Mouse (Mus musculus): ENCODE measurements around the gene Tnni1. TPM values are rescaled to one million over a fixed set of nuclear protein-coding genes. Genes with fewer than 3 reads are reported as not detected.

The Tnni1 gene
- total RNA-seq, 2 experiments from 2014 or later: not detected

DNA sequence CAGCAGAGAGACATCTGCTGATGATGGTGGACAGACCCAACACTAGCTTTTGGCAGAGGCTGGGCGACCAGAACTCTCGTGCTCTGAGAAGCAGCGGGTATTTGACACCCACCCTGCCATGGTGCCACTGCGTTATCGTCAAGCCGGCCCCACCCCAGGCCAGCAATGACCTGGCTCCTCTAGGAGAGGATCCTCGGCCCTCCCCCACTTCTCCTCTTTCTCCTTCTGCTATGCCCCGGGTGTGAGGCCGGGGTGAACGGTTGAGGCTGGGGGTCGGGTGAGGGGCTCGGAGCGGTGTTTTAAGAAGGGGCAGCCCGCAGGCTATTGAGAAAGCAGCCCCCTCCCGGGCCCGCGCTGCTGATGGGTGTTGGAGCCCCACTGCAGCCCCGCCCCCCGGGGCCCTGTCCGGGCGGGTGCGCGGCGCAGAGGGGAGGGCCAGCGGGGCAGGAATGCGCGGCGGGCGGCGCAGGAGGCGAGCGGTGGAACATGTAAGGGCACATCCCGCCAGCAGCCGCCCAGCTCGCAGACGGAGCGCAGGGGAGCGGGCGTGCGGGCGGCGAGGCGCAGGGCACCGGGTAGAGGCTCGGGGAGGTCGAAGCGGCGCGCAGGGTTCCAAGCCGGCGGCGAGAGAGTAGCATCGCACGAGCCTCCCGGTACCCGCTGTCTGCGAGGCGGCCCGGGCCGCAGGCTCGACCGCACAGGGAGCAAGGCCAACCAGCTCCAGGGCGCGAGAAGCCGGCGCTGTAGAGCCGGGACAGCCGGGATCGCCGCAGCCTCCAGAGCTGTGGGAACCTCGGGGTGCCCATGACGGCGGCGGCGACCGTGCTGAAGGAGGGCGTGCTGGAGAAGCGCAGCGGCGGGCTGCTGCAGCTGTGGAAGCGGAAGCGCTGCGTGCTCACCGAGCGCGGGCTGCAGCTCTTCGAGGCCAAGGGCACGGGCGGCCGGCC lies 13.3 kb upstream of the Tnni1 start, which contains the start of gene Phlda3:
Phlda3 (plus strand) TSS at position 475 of the 947 bp plus-strand sequence.
- ATAC-seq (replicated peaks; ENCODE audit: low FRiP score, poor library complexity, severe bottlenecking): no peak

DNA sequence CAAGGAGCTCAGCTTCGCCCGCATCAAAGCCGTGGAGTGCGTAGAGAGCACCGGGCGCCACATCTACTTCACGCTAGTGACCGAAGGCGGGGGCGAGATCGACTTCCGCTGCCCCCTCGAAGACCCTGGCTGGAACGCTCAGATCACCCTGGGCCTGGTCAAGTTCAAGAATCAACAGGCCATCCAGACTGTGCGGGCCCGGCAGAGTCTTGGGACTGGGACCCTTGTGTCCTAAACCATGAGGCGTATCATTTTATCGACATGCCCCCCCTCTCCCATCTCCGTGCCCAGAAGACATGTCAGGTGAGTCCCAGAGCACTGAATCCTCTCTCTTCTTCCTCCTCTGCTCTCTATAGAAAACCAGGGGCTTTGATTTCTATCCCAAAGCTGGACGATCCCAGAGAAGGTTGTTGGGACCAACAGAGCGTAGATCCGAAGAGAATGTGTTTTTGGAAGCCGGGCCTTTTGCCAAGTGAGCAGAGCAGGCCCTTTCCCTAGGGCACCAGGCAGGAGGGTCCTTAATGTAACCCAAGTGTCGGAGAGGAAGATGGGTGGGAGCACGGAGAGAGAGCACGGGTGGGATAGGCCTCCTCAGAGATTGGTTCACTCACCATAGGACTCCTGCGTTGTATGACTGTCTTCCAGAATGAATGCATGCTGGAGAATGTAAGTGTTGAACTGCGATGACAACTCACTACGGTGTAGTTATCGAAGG lies 12.5 kb upstream of the Tnni1 start:
- ATAC-seq (replicated peaks; ENCODE audit: low FRiP score, poor library complexity, severe bottlenecking): no peak

DNA sequence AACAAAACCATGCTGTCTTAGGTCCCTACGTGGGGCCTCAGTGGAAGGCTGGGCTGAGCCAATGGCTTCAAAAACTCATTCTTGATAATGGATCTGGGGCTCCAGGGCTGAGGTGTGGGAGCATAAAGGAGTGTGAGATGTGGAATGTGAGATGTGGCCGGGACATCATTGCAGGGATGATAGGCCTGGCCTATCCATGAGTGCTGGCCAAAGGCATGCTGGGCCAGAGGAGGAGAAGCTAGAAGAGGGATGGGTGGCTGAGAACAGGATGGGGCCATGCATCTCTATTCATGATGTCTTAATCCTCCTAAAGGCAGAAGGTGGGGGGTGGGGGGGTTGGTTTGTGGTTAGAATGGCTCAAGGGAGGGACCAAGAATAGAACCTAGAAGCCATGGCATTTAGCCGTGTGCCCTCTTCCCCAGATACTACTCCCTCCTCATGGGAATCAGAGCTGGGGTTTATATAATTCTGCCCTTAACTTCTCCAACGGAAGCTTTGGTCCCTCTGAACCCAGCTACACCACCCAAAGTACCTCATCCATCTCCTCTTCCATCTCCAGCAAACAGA lies 11.8 kb upstream of the Tnni1 start:
- ATAC-seq (replicated peaks; ENCODE audit: low FRiP score, poor library complexity, severe bottlenecking): no peak

DNA sequence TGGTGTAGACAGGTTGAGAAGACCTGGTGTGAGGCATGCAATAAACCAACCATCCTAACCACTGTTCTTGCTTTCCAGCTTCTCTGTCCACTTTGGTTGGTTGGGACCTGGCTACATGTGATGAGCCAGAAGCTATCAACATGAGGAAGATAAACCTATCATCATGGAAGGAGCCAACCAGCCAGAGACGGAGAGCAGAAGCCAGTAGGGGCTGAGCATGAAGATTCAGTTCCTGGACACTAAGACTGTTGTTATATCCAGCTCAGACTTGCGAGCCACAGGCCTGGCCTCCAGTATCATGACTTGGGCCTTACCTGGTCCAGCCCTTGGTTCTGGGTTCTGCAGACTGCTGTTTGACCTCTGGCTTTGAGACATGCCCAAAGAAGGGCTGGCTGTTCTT lies 10.8 kb upstream of the Tnni1 start:
- ATAC-seq (replicated peaks; ENCODE audit: low FRiP score, poor library complexity, severe bottlenecking): no peak

DNA sequence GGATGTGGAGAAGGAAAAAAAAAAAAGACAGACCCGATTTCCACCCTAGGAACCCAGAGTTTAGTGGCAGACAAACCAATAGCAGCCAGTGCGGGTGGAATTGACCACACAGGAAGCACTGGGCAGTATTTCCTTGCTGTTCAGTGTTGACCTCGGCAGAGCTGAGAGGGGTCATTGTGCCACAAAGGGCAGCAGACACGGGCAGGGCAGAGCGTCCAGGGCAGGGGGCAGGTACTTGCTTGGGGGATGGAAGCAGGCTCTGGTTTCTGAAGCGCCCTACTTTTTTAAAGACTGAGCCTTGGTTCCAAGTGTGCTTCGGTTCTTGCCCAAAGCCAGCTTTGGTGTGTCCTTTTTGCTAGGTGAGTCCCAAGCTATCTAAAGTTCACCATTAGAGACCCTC lies 9.0 kb upstream of the Tnni1 start:
- no peak for ATAC-seq (replicated peaks; ENCODE audit: low FRiP score, poor library complexity, severe bottlenecking)

DNA sequence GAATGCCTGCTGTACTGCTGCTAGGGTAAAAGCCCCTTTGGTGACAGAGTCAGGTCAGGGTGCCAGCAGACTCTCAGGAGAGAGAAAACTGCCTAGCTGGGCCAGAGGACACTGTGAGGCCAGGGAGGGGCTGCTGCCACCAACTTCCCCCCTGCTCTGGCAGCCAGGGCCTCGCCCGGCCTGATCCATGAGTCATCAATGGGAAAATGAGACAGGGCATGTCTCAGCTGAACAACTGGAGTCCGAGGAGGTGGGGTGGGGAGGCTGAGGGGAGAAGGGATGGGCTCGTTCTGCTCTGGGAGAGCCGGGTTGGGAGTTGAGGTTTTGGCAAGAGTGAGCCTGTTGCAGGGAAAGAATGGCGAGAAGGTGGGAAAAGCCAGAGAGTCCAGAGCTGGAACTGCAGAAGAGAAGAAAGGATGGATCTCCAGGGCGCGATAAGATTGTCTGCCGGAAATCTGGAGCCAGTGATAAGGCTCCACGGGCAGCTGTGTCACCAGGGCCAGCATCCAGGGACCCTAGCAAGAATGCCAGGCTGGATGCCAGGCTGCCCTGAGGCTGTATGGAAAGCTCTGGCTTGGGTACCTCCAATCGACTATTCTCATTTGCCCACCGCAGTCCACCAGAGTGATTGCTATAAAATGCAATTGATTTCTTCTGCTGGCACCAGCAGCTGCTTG lies 8.2 kb upstream of the Tnni1 start:
- ATAC-seq (replicated peaks; ENCODE audit: low FRiP score, poor library complexity, severe bottlenecking): no peak

DNA sequence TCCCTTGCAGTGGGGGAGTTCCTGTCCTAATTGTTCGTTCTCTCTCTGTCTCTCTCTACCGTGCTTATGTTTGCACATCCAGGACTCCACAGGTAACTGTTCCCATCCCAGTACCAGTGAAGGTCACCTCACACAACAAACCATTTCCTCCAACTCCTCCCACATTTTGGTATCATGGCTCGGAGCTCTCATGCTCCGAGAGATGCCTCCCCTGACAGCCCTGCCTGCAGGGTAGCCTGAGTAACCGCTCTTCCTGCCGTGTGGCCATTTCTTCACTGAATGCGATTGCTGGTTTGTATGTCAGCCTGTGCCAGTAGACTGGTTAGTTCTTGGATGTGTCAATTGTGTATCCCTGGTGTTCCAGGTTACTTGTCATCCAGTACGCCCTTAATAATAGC lies 7.7 kb upstream of the Tnni1 start:
- no peak for ATAC-seq (replicated peaks; ENCODE audit: low FRiP score, poor library complexity, severe bottlenecking)

DNA sequence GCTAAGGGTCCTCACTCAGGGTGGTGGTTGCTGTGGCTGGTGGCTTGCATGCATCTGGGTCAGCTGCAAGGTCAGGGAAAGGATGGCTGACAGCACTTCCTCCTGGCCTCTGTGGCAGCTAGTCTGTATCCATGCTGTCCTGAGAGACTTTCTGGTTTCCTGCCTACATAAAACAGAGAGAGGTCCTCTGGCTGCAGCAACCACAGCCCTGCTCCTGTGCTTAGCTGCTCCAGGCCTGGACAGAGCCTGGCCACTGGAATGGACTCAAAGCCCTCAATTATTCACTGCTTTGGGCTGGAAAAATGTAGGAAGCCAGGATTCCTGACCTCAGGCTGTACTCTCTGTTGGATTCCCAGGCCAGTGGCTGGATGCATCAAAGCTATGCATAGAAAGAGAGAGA lies 2.6 kb upstream of the Tnni1 start:
- no peak for ATAC-seq (replicated peaks; ENCODE audit: low FRiP score, poor library complexity, severe bottlenecking)

DNA sequence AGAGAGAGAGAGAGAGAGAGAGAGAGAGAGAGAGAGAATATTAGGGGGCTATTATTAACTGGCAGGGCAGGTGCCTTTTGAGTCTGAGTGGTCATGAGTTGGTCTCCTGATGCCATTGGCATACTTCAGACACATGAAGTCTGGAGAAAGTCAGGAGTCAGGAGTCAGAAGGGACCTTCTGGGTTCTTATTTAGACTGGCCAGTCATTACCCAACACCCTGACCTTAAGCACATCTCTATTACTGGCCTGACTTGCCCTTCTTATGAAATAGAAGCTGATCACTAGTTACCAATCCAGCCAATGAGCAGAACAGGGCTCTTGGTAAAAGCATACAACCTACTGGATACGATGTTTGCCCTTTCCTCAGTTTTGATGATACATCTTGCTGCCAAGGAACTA lies 2.2 kb upstream of the Tnni1 start:
- ATAC-seq (replicated peaks; ENCODE audit: low FRiP score, poor library complexity, severe bottlenecking): no peak

DNA sequence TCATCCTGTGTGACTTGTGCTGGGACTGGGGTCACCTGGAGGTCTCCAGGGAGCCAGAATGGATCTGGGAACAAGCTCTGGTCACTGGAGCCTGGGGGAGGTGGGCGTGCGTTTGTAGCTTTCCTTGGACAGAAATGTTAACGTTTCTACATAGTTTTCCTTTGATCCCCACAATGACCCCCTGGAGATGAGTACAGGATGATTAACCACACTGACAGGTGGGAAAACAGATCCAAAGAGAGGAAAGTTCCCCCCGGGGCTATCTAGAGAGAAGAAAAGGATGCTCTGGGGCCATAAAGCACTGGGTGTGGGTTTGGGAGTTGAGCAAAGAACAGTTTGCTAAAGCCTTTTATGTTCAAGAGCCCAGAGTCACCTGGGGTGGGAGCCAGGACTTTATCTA lies 1.4 kb downstream of the Tnni1 start:
- ATAC-seq (replicated peaks; ENCODE audit: low FRiP score, poor library complexity, severe bottlenecking): no peak

DNA sequence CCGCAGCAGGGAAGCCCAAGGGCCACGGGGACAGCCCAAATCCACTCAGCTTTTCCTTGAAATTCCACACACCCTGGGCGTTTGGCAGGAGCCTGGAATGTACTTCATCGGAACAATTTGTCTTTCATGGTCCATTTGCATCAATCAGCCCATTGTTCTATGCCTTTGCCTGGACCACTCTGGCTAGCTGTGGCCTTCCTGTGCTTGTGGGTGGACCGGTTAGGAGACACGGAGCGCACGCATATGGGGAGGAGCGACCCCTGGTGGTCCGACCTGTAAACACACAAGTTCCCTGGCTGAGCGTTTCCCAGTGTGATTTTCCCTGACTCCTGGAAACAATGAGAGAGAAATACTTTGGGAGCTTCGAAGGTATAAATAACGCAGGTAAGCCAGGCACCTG lies 2.0 kb downstream of the Tnni1 start:
- peak; percentile 71 for ATAC-seq (replicated peaks; ENCODE audit: low FRiP score, poor library complexity, severe bottlenecking)

DNA sequence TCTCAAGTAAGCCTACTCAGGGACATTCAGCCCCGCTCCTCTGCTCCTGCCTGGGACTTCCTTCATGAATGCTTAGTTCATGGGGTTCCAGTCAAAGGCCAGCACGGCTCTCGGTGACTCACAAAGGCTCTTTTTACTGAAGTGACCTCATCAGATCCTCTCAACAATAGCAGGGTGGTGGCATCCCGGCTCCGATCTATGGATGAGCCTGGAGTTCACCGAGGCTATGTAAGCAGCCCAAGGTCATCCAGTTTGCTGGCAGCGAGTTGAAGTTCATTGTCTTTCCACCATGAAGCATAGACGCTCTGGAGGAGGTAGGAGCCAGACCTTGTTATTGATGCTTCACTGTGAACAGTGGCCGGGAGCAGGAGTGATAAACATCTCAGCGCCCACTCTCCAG lies 3.6 kb downstream of the Tnni1 start:
- ATAC-seq (replicated peaks; ENCODE audit: low FRiP score, poor library complexity, severe bottlenecking): no peak

DNA sequence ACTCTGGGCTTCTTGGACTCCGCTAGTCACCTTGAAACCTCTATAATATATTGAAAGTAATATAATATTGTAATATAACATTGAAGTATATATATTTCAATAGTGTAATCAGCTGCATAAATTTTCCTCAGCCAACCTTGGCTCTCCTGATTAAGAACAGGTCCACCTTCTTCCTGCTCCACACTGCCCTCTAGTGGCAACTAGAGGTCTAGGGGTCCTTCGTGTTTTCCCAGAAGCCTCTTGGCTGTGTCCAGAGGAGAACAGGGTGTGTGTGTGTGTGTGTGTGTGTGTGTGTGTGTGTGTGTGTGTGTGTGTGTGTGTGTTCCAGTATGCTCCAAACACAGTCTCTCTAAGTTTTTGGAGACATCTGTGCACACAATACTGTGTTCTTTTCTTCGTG lies 8.6 kb downstream of the Tnni1 start:
- ATAC-seq (replicated peaks; ENCODE audit: low FRiP score, poor library complexity, severe bottlenecking): peak; percentile 66

DNA sequence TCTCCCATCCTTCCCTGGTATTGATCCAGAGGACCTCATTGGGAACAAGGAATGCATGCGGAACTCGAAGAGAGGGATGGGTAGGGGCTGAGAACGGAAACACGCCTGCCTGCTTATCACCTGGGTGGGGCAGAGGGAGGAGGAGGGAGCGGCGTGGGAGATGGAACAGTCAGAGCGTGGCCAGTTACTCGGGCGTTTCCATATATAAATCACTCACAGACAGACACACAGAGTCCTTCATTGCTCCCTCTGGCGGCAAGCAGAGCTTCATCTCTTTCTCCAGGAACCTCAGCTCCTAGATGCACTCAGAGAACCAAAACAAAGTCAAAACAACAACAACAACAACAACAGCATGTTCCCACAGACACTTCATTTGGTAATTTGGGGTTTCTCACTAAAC lies 9.5 kb downstream of the Tnni1 start:
- no peak for ATAC-seq (replicated peaks; ENCODE audit: low FRiP score, poor library complexity, severe bottlenecking)

DNA sequence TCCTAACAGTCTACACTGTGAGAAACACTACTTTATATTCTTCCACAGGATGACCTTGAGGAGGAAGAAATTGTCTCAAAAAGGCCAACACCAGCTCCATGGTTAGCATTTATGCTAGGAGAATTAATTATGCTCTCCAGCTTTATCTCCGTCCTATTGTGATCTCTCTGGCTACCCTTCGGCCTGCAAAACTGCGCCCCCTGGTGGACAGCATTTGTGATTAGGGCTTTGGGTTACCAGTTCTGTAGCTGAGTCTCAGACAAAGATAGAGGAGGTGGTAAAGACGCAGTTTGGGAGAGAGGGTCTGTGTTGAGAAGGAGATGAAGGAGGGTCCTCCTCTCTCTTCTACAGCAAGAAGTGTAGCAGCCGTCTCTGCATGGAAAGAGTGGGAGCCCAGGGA lies 10.6 kb downstream of the Tnni1 start:
- ATAC-seq (replicated peaks; ENCODE audit: low FRiP score, poor library complexity, severe bottlenecking): peak; percentile 64; the same call in 1 of the 2 replicates

DNA sequence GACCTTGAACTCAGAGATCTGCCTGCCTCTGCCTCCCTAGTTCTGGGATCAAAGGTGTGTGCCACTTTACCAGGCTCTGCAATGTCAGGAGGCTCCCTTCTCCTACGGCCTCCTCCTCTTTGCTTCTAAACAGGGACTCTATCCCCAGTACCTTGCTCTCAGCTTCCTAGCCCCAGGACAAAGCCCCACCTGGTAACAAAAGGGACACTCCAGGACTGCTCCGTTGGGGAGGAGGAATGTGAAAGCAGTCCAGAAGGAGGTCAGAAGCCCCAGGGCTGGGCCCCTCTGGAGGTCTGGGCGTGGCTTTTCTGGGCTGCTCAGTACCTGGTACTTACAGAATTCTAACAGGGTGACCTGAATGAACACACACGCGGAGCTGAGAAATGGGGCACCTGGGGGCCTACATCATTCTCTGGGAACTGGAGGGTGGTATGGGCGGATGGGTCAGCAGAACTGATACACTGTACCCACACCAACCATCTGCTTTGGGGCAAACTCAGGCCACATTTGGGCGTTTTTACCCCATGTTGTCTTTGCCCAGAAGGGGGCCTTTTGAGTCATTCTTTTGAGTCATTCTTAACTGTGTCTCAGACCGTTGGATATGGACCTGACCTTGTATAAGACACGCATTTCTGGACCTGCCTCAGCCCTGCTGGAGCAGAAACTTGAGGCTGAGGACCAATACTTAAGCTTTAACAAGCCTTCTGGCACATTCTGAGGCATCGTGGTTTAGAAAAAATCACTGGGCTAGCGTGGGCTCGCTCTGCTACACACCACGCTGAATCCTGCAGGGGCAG lies 13.1 kb downstream of the Tnni1 start:
- no peak for ATAC-seq (replicated peaks; ENCODE audit: low FRiP score, poor library complexity, severe bottlenecking)

DNA sequence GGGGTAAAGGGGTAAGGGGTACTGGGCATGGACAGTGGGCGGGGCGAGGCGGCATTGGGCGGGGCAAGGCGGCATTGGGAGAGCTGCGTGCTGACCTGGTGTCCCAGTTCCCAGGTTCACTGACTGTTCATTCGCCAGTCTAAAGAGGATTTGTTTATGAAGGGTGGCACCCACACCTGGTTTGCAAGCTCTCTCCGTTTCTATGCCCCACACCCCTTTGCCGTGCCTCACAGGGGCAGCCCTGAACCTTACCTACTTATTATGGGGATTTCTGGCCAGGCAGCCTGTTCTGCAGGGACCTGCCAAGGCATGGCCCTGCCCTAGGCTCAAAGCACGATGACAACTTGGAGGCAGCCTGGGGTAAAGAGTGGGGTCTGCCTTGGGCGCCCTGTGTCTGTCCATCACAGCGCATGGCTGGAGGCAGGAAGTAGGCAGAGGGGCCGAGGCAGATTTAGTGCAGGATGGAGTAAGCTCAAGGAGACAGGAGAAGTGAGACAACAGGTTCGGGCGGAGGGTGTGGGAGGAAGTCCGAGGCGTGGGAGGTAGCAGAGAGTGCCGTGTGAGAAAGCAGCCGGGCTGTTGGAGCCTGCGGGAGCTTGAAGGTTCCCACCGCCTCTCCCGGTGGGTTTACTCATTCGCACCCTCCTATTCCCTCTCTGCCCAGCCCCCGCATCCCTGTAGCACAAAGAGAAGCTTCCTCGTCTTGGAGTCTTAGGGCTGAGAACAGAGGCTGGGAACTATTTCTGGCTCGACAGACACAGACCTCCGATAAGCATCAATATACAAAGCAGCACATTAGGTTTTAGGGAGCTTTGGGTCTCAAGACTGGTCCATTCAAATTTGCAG lies 14.4 kb downstream of the Tnni1 start:
- ATAC-seq (replicated peaks; ENCODE audit: low FRiP score, poor library complexity, severe bottlenecking): no peak

All from erythroblast, adult 5-6 weeks (primary cell).